In the genomic region with DNA sequence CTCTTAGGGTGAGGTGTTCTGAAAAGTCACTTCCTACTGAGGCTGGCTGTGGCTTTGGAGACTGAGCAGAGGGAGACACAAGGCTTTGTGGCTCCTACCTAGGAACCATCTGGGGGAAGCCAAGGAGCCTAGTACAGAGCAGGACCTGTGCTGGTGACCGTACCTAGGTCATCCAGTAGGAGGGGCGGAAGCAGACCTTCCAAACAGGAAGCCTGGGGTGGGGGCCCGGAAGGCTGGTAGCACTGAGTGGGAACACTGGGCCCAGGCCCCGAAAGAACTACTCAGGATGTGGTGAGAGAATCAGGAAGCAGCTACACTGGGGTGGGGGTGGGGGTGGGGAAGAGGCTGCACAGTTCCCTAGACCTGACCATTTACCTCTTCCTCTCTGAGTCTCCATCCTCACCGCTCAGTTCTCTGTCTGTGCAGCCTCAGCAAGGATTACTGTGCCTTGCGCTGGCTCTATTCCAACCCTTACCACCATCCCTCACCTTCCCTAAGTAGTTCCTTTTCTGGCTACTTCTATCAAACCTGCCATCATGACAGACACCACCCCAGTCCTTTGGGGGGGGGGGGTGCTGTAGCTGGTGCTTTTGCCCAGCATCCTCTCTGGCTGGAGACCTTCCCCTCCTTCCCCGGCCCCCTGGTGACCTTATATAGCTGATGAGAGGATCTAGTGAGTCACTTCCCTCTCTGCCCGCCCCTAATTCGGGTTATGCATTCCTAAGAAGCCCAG, we compare ENCODE assay signal across 8 mouse cellular contexts. TPM values are rescaled to one million over a fixed set of nuclear protein-coding genes. Genes with fewer than 3 reads are reported as not detected.
DNase-seq lines count a peak whose midpoint lies in the region; ATAC-seq and TF ChIP-seq lines count a peak whose summit lies in the region.

No protein-coding gene starts in this region.

- TF ChIP-seq CTCF in G1E (IDR thresholded peaks at IDR 0.05; ENCODE audit: low read depth, low read length): no peak

- WGBS in forebrain, embryonic 10.5 days: 61% methylated on average over 9 of the region's 9 CpGs
- 63% methylated on average over 9 of the region's 9 CpGs for WGBS in limb, embryonic 13.5 days
- 75% methylated on average over 9 of the region's 9 CpGs for WGBS in midbrain, embryonic 14.5 days

- H3K4me3 ChIP-seq in G1E (ENCODE audit: low read depth, low read length): peak overlapping the region; percentile 74
- H3K4me3 ChIP-seq in forebrain, embryonic 10.5 days: peak overlapping the region; percentile 77
- peak overlapping the region; percentile 63 for H3K4me3 ChIP-seq in limb, embryonic 13.5 days
- peak overlapping the region; percentile 79 for H3K4me3 ChIP-seq in midbrain, embryonic 14.5 days (replicated peaks; ENCODE audit: low read depth, low read length)

- peaks cover 38% of the 10 kb centered on the region for H3K36me3 ChIP-seq in G1E (replicated peaks)
- H3K36me3 ChIP-seq in forebrain, embryonic 10.5 days (replicated peaks): peaks cover 66% of the 10 kb centered on the region
- H3K36me3 ChIP-seq in limb, embryonic 13.5 days: peaks cover 34% of the 10 kb centered on the region
- H3K36me3 ChIP-seq in midbrain, embryonic 14.5 days (ENCODE audit: control insufficient read depth, insufficient read depth, low read length): peaks cover 27% of the 10 kb centered on the region

- H3K9ac ChIP-seq in limb, embryonic 13.5 days: peak overlapping the region; percentile 86
- H3K9ac ChIP-seq in midbrain, embryonic 14.5 days (replicated peaks; ENCODE audit: low read length): peak overlapping the region; percentile 93

- peak overlapping the region; percentile 99 for H3K4me2 ChIP-seq in limb, embryonic 13.5 days (replicated peaks)
- peak overlapping the region; percentile 91 for H3K4me2 ChIP-seq in midbrain, embryonic 14.5 days (ENCODE audit: low read length)

- H3K4me1 ChIP-seq in G1E (ENCODE audit: insufficient read depth, low read depth, low read length): peaks cover 94% of the 10 kb centered on the region
- H3K4me1 ChIP-seq in forebrain, embryonic 10.5 days: peaks cover 73% of the 10 kb centered on the region
- peaks cover 58% of the 10 kb centered on the region for H3K4me1 ChIP-seq in limb, embryonic 13.5 days
- peaks cover 44% of the 10 kb centered on the region for H3K4me1 ChIP-seq in midbrain, embryonic 14.5 days (ENCODE audit: control insufficient read depth, insufficient read depth, low read length)

- peak; percentile 35 for ATAC-seq in G1E (ENCODE audit: extremely low read depth, insufficient number of reproducible peaks, low FRiP score, poor library complexity, severe bottlenecking)
- peak; percentile 75 to 76 for ATAC-seq in hematopoietic stem cell, adult 5-6 weeks (replicated peaks in 1 of 2; ENCODE audit: insufficient read depth in 1 of 2, low FRiP score in 2 of 2, low TSS enrichment in 1 of 2, low read depth in 1 of 2, poor library complexity in 2 of 2, severe bottlenecking in 2 of 2)
- ATAC-seq in limb, embryonic 13.5 days (ENCODE audit: low FRiP score, low read depth): no peak
- no peak for ATAC-seq in midbrain, embryonic 14.5 days (ENCODE audit: low FRiP score, low TSS enrichment)

- H3K9me3 ChIP-seq in G1E (replicated peaks): peaks cover 4% of the 10 kb centered on the region; the same call in 1 of the 2 replicates
- peaks cover 6% of the 10 kb centered on the region for H3K9me3 ChIP-seq in forebrain, embryonic 10.5 days
- no peaks in the 10 kb centered on the region for H3K9me3 ChIP-seq in limb, embryonic 13.5 days
- H3K9me3 ChIP-seq in midbrain, embryonic 14.5 days (ENCODE audit: control insufficient read depth, low read length): no peaks in the 10 kb centered on the region

- DNase-seq in 416B (ENCODE audit: low read depth) (peak; percentile 100), G1E (ENCODE audit: low spot score) (peak; percentile 73)
- DNase-seq in forebrain, embryonic 10.5 days (ENCODE audit: extremely low spot score, low spot score): no peak
- no peak for DNase-seq in midbrain, embryonic 14.5 days
- DNase-seq in thymus, postnatal 10 days (ENCODE audit: low spot score in 2 of 2): peak; percentile 80 to 85
- DNase-seq in layer of hippocampus, postnatal 25 days (ENCODE audit: extremely low spot score in 1 of 2, low spot score in 1 of 2): no peak

- H3K27ac ChIP-seq in forebrain, embryonic 10.5 days: peak overlapping the region; percentile 96
- H3K27ac ChIP-seq in limb, embryonic 13.5 days: peak overlapping the region; percentile 6; the same call in 1 of the 2 replicates
- H3K27ac ChIP-seq in midbrain, embryonic 14.5 days (replicated peaks; ENCODE audit: low read depth, low read length): peak overlapping the region; percentile 43; the same call in 1 of the 2 replicates

- H3K27me3 ChIP-seq in G1E (ENCODE audit: insufficient read depth, low read length): peaks cover 17% of the 10 kb centered on the region; the same call in 1 of the 2 replicates
- H3K27me3 ChIP-seq in forebrain, embryonic 10.5 days (ENCODE audit: poor library complexity, severe bottlenecking): no peaks in the 10 kb centered on the region
- H3K27me3 ChIP-seq in limb, embryonic 13.5 days: no peaks in the 10 kb centered on the region
- no peaks in the 10 kb centered on the region for H3K27me3 ChIP-seq in midbrain, embryonic 14.5 days (ENCODE audit: control insufficient read depth, insufficient read depth, low read length)

RNA-seq across cellular contexts. Expression of a gene that starts 4.9 kb away (rescaled TPM):
- total RNA-seq in G1E (2014; fragmentation: Nextera tagmentation) (61.9 and 73.7 TPM in 2 replicates), G1E (2017) (31.1 and 33.1 TPM in 2 replicates)
- 87.9 and 103 TPM in 2 replicates for polyA plus RNA-seq in G1E (2012)
- 21.3 and 21.6 TPM in 2 replicates for polyA plus RNA-seq in forebrain, embryonic 10.5 days (2016; fragmentation: Nextera tagmentation; extraction: Ambion mirVana)
- 35.9 and 44.0 TPM in 2 replicates for total RNA-seq in hematopoietic stem cell, adult 5-6 weeks (2017)
- 22.4 and 27.6 TPM in 2 replicates for polyA plus RNA-seq in limb, embryonic 13.5 days (2015; fragmentation: Nextera tagmentation; extraction: Ambion mirVana)
- 17.4 and 21.0 TPM in 2 replicates for polyA plus RNA-seq in midbrain, embryonic 14.5 days (2014; fragmentation: Nextera tagmentation; extraction: Ambion mirVana)
- total RNA-seq in layer of hippocampus, postnatal 25 days (2021): 10 to 100 TPM in 1 of 2 experiments, 1 to 10 TPM in 1; 9.5 to 10.5 TPM

RNA-seq across cellular contexts. Expression of a gene that starts 9.2 kb away (rescaled TPM):
- total RNA-seq in G1E (2014; fragmentation: Nextera tagmentation) (39.9 and 59.9 TPM in 2 replicates), G1E (2017) (51.0 and 53.3 TPM in 2 replicates)
- 23.4 and 33.1 TPM in 2 replicates for polyA plus RNA-seq in G1E (2012)
- polyA plus RNA-seq in forebrain, embryonic 10.5 days (2016; fragmentation: Nextera tagmentation; extraction: Ambion mirVana): 81.9 and 84.0 TPM in 2 replicates
- total RNA-seq in hematopoietic stem cell, adult 5-6 weeks (2017): 53.1 and 73.0 TPM in 2 replicates
- 54.9 and 55.1 TPM in 2 replicates for polyA plus RNA-seq in limb, embryonic 13.5 days (2015; fragmentation: Nextera tagmentation; extraction: Ambion mirVana)
- 14.5 and 20.2 TPM in 2 replicates for polyA plus RNA-seq in midbrain, embryonic 14.5 days (2014; fragmentation: Nextera tagmentation; extraction: Ambion mirVana)
- 1 to 10 TPM; 2.1 to 3.5 TPM for total RNA-seq in layer of hippocampus, postnatal 25 days (2021)

RNA-seq across cellular contexts. Expression of a gene that starts 9.3 kb away (rescaled TPM):
- total RNA-seq in G1E (2014; fragmentation: Nextera tagmentation): 48.8 and 56.3 TPM in 2 replicates
- 76.8 and 81.1 TPM in 2 replicates for total RNA-seq in G1E (2017)
- 73.6 and 77.5 TPM in 2 replicates for polyA plus RNA-seq in G1E (2012)
- polyA plus RNA-seq in forebrain, embryonic 10.5 days (2016; fragmentation: Nextera tagmentation; extraction: Ambion mirVana): 59.6 and 60.3 TPM in 2 replicates
- 39.1 and 57.0 TPM in 2 replicates for total RNA-seq in hematopoietic stem cell, adult 5-6 weeks (2017)
- 41.8 and 42.5 TPM in 2 replicates for polyA plus RNA-seq in limb, embryonic 13.5 days (2015; fragmentation: Nextera tagmentation; extraction: Ambion mirVana)
- 27.4 and 30.7 TPM in 2 replicates for polyA plus RNA-seq in midbrain, embryonic 14.5 days (2014; fragmentation: Nextera tagmentation; extraction: Ambion mirVana)
- 10 to 100 TPM; 25.5 to 29.9 TPM for total RNA-seq in layer of hippocampus, postnatal 25 days (2021)

RNA-seq across cellular contexts. Expression of a gene that starts 26.9 kb away (rescaled TPM):
- total RNA-seq in G1E (2014; fragmentation: Nextera tagmentation): 32.7 and 45.0 TPM in 2 replicates
- total RNA-seq in G1E (2017): 3.1 and 3.3 TPM in 2 replicates
- 163 and 185 TPM in 2 replicates for polyA plus RNA-seq in G1E (2012)
- polyA plus RNA-seq in forebrain, embryonic 10.5 days (2016; fragmentation: Nextera tagmentation; extraction: Ambion mirVana): 29.8 and 32.4 TPM in 2 replicates
- total RNA-seq in hematopoietic stem cell, adult 5-6 weeks (2017): 4.9 and 17.4 TPM in 2 replicates
- 21.9 and 25.0 TPM in 2 replicates for polyA plus RNA-seq in limb, embryonic 13.5 days (2015; fragmentation: Nextera tagmentation; extraction: Ambion mirVana)
- 50.7 and 70.0 TPM in 2 replicates for polyA plus RNA-seq in midbrain, embryonic 14.5 days (2014; fragmentation: Nextera tagmentation; extraction: Ambion mirVana)
- total RNA-seq in layer of hippocampus, postnatal 25 days (2021): 10 to 100 TPM; 59.1 to 65.6 TPM

RNA-seq across cellular contexts. Expression of a gene that starts 29.0 kb away (rescaled TPM):
- total RNA-seq in G1E (2014; fragmentation: Nextera tagmentation) (197 and 209 TPM in 2 replicates), G1E (2017) (10.8 and 15.8 TPM in 2 replicates)
- polyA plus RNA-seq in G1E (2012): 18.2 and 29.7 TPM in 2 replicates
- polyA plus RNA-seq in forebrain, embryonic 10.5 days (2016; fragmentation: Nextera tagmentation; extraction: Ambion mirVana): 26.9 and 29.3 TPM in 2 replicates
- 26.0 and 40.0 TPM in 2 replicates for total RNA-seq in hematopoietic stem cell, adult 5-6 weeks (2017)
- polyA plus RNA-seq in limb, embryonic 13.5 days (2015; fragmentation: Nextera tagmentation; extraction: Ambion mirVana): 13.5 and 15.5 TPM in 2 replicates
- 7.3 and 8.2 TPM in 2 replicates for polyA plus RNA-seq in midbrain, embryonic 14.5 days (2014; fragmentation: Nextera tagmentation; extraction: Ambion mirVana)
- total RNA-seq in layer of hippocampus, postnatal 25 days (2021): 10 to 100 TPM; 12.1 to 16.5 TPM

Comparison
In these comparisons a context has a peak if more than half of its experiments do, and no peak if none do; other contexts are left out.
1. DNase-seq: peak in 416B (single experiment), G1E (single experiment) and thymus, postnatal 10 days (2 of 2); none in forebrain, embryonic 10.5 days (single experiment), midbrain, embryonic 14.5 days (single experiment) and layer of hippocampus, postnatal 25 days (0 of 2).
2. ATAC-seq: peak in G1E (single experiment) and hematopoietic stem cell, adult 5-6 weeks (2 of 2); none in limb, embryonic 13.5 days (single experiment) and midbrain, embryonic 14.5 days (single experiment).
3. H3K27ac ChIP-seq: peak in every context shown above with its lines; median percentile 96 in forebrain, embryonic 10.5 days; 43 in midbrain, embryonic 14.5 days; 6 in limb, embryonic 13.5 days.
4. Peak in every context shown above with its lines, with median percentiles within 50 percentile points of each other: H3K4me3 ChIP-seq.